Mouse (Mus musculus) hindbrain, embryonic 10.5 days (tissue): ENCODE measurements at regions not wholly inside any gene's neighbourhood (a gene's known extent, or its start where the extent isn't known, plus 50 kb on each side); places are given as distances from the start of the nearest gene placed in this dataset.
A peak's percentile ranks its signal among the peaks of the same experiment; 100 is the strongest.

ENCODE experiments used
- DNase-seq: peaks from one replicate; pipeline ENCODE4 v3.0.0-alpha.2; 2017; ENCODE audit warnings: low spot score
- H3K27ac ChIP-seq: fragments of 300-500 bp; sonication (generic); 2 replicates; pipeline ENCODE4 v1.5.1; 2016; ENCODE audit warnings: mild to moderate bottlenecking, moderate library complexity
- H3K27me3 ChIP-seq: fragments of 300-500 bp; sonication (generic); 2 replicates; pipeline ENCODE4 v1.6.1; 2016; ENCODE audit warnings: mild to moderate bottlenecking; ENCODE audit not compliant: poor library complexity, insufficient read depth, severe bottlenecking
- H3K36me3 ChIP-seq: fragments of 300-500 bp; sonication (generic); 2 replicates; pipeline ENCODE4 v1.6.1; 2016; ENCODE audit warnings: mild to moderate bottlenecking, moderate library complexity
- H3K4me1 ChIP-seq: fragments of 300-500 bp; sonication (generic); replicated peaks from 2 replicates; pipeline ENCODE4 v1.6.1; 2016; ENCODE audit warnings: mild to moderate bottlenecking
- H3K4me3 ChIP-seq: fragments of 300-500 bp; sonication (generic); 2 replicates; pipeline ENCODE4 v1.5.1; 2016; ENCODE audit warnings: mild to moderate bottlenecking, moderate library complexity
- H3K9me3 ChIP-seq: fragments of 300-500 bp; sonication (generic); 2 replicates; pipeline ENCODE4 v1.6.1; 2016; ENCODE audit warnings: mild to moderate bottlenecking, moderate library complexity
- WGBS: fragments of 180-500 bp; shearing (Covaris S2); methylation state at CpG from one replicate; pipeline ENCODE4 v1.1.7; 2016; 5-methylcytosine and 5-hydroxymethylcytosine counted together

GRCm38 (mm10) chr11:64833786-64834185 is 145.1 kb upstream of the Elac2 start:
- no peak for DNase-seq
- H3K9me3 ChIP-seq: no peaks in the 10 kb centered on the region
- no peaks in the 10 kb centered on the region for H3K36me3 ChIP-seq
- no peak overlapping the region for H3K27ac ChIP-seq
- no peaks in the 10 kb centered on the region for H3K27me3 ChIP-seq
- WGBS: 84% methylated on average over 3 of the region's 3 CpGs
- 0 out of 2 replicates have a peak, but pooled peaks cover 10% of the 10 kb centered on the region for H3K4me1 ChIP-seq
- H3K4me3 ChIP-seq: no peak overlapping the region

DNA sequence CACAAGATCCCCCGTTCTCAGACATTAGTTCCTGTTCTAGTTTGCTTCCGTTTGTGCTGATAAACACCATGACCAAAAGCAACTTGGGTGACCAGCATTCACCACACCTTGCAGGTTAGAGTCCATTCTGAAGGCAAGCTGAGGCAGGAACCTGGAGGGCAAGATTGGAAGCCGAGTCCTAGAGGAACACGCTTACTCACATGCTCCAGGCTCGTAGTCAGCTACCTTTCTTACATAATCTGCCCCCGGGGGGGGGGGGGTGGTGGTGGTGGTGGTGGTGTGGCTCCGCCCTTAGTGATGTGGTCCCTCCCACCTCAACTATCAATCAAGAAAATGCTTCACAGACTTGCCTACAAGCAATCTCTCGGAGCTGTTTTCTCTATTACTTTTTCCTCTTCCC is 142.1 kb upstream of the Elac2 start:
- H3K4me1 ChIP-seq: 0 out of 2 replicates have a peak, but pooled peaks cover 10% of the 10 kb centered on the region
- H3K27ac ChIP-seq: no peak overlapping the region
- no peaks in the 10 kb centered on the region for H3K9me3 ChIP-seq
- H3K4me3 ChIP-seq: no peak overlapping the region
- no peaks in the 10 kb centered on the region for H3K27me3 ChIP-seq
- DNase-seq: no peak
- WGBS: 83% methylated on average over 8 of the region's 8 CpGs
- no peaks in the 10 kb centered on the region for H3K36me3 ChIP-seq

GRCm38 (mm10) chr11:64841092-64841491 is 137.7 kb upstream of the Elac2 start:
- Histone ChIP-seq H3K27ac (no peak overlapping the region), H3K36me3 (no peaks in the 10 kb centered on the region), H3K4me3 (no peak overlapping the region), H3K9me3 (no peaks in the 10 kb centered on the region), H3K27me3 (no peaks in the 10 kb centered on the region), H3K4me1 (peaks cover 9% of the 10 kb centered on the region)
- WGBS: 91% methylated on average over 2 of the region's 2 CpGs
- no peak for DNase-seq

GRCm38 (mm10) chr11:64842775-64843530 is 135.9 kb upstream of the Elac2 start:
- Histone ChIP-seq H3K4me1 (peaks cover 9% of the 10 kb centered on the region), H3K9me3 (no peaks in the 10 kb centered on the region), H3K27ac (no peak overlapping the region), H3K36me3 (no peaks in the 10 kb centered on the region), H3K27me3 (no peaks in the 10 kb centered on the region), H3K4me3 (no peak overlapping the region)
- peak; percentile 6 for DNase-seq
- 66% methylated on average over 18 of the region's 18 CpGs for WGBS

- Histone ChIP-seq H3K4me1 (peaks cover 9% of the 10 kb centered on the region), H3K4me3 (no peak overlapping the region), H3K36me3 (no peaks in the 10 kb centered on the region), H3K27ac (no peak overlapping the region), H3K9me3 (no peaks in the 10 kb centered on the region), H3K27me3 (no peaks in the 10 kb centered on the region)
- whole genome bisulfite sequencing: 91% methylated on average over 7 of the region's 7 CpGs
- no peak for DNase-seq
Observed at GRCm38 (mm10) chr11:64846577-64847147, 132.2 kb upstream of the Elac2 start.

DNA sequence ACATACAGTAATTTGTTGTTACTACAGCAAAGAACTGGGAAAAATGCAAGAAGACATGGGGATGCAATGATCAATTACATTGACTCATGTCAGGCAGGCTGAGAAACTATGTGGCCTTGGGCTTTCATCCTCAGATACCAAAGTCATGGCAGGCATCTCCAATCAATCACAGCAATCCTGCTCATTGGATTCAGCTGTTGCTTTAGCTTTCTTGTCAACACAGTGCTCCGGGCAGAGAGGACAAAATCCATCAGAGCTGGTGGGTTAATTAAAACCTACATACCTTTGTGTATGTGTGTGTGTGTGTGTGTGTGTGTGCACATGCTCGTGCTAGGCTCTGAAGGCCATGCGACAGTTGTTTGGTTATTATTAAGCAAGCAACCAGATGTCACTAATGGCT is 119.2 kb upstream of the Elac2 start:
- H3K27ac ChIP-seq: no peak overlapping the region
- 82% methylated on average over 3 of the region's 3 CpGs for WGBS
- no peak overlapping the region for H3K4me3 ChIP-seq

DNA sequence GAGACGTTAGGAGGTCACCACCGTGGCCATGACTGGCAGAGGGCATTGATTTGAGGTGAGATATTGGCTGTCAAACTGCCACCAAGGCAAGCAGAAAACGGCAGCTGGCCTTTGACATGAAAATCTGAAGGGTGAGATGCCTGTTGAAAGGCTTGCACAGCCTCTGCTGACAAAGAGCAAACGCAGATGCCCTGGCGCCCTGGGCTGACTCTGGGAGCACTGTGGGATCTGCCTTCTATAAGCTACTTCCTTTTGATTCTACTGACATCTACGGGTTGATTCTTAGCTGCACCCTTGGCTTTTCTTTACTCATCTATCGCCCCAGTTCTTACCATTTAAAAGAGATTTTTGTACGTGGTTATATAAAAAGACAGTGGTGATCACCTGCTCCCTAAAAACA is 98.2 kb upstream of the Elac2 start:
- Histone ChIP-seq H3K4me3 (no peak overlapping the region), H3K4me1 (no peaks in the 10 kb centered on the region; the same call in 1 of the 2 replicates), H3K9me3 (no peaks in the 10 kb centered on the region), H3K27ac (no peak overlapping the region), H3K36me3 (no peaks in the 10 kb centered on the region), H3K27me3 (no peaks in the 10 kb centered on the region)
- DNase-seq: no peak
- WGBS: 48% methylated on average over 8 of the region's 8 CpGs

More for the DNA sequence above, 119.2 kb upstream of the Elac2 start:
- no peaks in the 10 kb centered on the region for H3K9me3 ChIP-seq
- H3K27me3 ChIP-seq: no peaks in the 10 kb centered on the region
- DNase-seq: no peak
- H3K36me3 ChIP-seq: no peaks in the 10 kb centered on the region
- no peaks in the 10 kb centered on the region for H3K4me1 ChIP-seq

DNA sequence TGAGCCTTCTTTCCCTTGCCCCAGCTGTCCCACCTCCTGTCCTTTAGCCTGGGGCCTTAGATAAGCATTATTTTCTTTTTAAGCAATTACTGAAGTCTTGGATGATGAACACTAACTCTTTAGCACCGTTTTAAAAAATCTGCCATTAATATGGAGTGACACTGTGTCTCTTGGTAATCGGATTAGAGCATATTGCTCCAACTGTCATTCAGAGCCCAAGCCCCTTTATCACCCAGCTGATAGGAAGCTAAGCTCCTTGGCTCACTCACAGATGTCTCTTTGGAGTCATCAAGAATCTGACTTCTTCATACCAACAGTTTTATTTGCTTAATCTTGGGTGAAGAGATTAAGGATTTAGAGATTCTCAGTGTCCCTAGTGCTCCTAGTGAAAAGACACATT is 94.3 kb upstream of the Elac2 start:
- Histone ChIP-seq H3K27me3 (no peaks in the 10 kb centered on the region), H3K9me3 (no peaks in the 10 kb centered on the region), H3K4me1 (no peaks in the 10 kb centered on the region; the same call in 1 of the 2 replicates), H3K36me3 (no peaks in the 10 kb centered on the region), H3K4me3 (no peak overlapping the region), H3K27ac (no peak overlapping the region)
- no peak for DNase-seq
- 77% methylated on average over 2 of the region's 2 CpGs for WGBS

DNA sequence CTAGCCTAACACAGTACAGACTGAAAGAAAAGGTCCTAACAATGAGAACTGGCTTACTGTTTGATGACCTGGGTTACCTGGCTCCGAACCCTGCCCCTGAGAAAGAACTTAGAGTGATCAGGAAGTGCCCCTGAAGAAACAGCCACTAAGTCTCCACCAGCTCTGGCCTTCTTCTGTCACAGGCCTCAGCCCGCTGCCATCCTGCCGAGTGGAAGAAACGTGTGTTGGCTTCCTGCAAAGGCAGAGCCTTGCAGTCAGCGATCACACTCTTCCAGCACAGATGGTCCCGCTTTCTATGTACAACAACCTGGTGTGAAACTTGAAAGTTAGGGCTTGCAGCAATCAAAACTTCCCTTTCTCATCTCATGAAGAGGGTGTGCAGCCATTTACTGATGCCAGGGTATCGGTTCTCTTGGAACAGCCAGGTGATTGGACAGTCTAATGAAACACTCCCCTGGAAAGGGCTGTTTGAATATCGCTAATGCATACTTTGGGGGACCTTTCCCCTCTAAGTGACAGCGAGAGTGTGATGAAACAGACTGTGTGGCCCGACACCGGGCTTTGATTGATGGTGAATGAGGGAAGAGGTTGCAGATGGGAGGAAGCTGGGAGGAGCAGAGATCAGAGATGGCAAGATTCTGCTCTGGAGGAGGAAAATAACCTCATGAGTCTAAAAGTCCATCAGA is 89.4 kb upstream of the Elac2 start:
- no peak overlapping the region for H3K27ac ChIP-seq
- WGBS: 80% methylated on average over 11 of the region's 11 CpGs
- no peak for DNase-seq

GRCm38 (mm10) chr11:64890776-64891175 is 88.1 kb upstream of the Elac2 start:
- no peak overlapping the region for H3K27ac ChIP-seq
- H3K4me3 ChIP-seq: no peak overlapping the region
- H3K36me3 ChIP-seq: no peaks in the 10 kb centered on the region
- H3K4me1 ChIP-seq: no peaks in the 10 kb centered on the region
- peak; percentile 34 for DNase-seq
- H3K27me3 ChIP-seq: no peaks in the 10 kb centered on the region
- no peaks in the 10 kb centered on the region for H3K9me3 ChIP-seq
- WGBS: 42% methylated on average over 3 of the region's 3 CpGs

More for the DNA sequence above, 89.4 kb upstream of the Elac2 start:
- Histone ChIP-seq H3K4me3 (no peak overlapping the region), H3K4me1 (no peaks in the 10 kb centered on the region), H3K9me3 (no peaks in the 10 kb centered on the region), H3K36me3 (no peaks in the 10 kb centered on the region), H3K27me3 (no peaks in the 10 kb centered on the region)

DNA sequence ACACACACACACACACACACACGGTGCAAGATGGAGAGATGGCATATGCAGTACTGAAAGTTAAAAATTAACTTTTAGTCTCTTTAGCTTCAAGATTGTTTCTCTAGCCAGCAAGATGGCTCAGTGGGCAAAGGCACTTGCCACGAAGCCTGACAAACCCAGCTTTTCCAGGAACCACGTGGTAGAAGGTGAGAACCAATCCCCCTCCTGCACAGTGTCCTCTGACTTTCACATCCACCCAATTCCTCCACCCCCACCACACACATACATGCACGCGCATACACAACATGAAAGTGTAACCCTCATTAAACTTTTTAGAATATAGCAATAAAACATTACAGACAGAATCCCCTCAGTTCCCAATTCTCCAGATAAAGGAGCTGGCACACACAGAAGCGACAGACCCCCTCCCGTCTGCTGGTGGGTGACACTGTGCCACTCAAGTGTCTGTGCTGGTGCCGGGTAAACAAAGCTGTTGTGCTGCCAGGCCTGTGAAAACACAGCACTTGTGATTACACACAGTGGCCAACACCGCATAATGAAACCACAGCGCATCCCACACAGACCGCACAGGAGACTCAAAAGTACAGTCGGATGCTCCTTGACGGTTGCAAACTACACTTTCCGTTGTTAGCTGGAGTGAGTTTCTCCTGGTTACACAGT is 82.9 kb upstream of the Elac2 start:
- H3K36me3 ChIP-seq: no peaks in the 10 kb centered on the region
- H3K4me3 ChIP-seq: no peak overlapping the region
- WGBS: 88% methylated on average over 14 of the region's 14 CpGs
- no peak overlapping the region for H3K27ac ChIP-seq
- H3K27me3 ChIP-seq: no peaks in the 10 kb centered on the region
- no peak for DNase-seq
- H3K4me1 ChIP-seq: 0 out of 2 replicates have a peak, but pooled peaks cover 3% of the 10 kb centered on the region
- no peaks in the 10 kb centered on the region for H3K9me3 ChIP-seq

DNA sequence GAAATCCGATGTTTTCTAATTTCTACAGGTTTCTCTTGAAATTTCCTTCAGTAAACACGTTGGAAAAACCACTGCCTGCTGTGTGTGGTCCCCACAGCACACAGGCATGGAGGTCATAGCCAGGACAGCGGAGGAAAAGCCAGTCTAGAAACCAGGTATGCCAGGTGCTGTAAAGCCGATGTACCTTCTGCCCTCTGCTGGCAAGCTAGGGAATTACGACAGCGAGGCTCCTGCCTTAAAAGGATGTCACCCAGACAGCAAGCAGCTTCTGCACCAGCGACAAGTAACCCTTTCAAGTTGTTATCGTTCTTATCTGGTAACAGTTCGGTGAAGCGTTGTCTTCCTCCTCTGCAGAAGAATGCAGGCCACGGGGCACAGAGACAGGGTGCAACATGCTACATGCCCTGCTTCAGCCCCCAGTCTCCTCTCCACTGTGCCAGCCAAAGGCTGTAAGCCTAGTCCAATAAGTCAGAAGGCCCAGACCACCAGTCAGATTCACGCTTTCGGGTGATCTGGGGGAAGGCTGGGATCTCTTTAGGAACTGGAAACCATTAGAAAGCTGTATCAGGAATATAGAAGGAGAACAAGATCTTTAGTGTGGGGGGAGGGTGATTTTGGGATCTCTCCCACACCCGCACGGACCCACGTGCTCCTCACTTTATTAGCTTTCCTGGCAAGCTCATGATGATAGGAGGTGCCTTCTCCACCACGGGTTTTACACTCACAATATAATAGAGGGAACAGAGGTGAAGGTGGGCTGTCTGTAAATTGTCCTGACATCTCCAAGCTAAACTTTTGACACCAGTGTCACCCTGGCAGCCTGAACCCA is 79.9 kb upstream of the Elac2 start:
- 38% methylated on average over 17 of the region's 17 CpGs for WGBS
- DNase-seq: peak; percentile 69
- Histone ChIP-seq H3K36me3 (no peaks in the 10 kb centered on the region), H3K4me3 (no peak overlapping the region), H3K27ac (no peak overlapping the region), H3K9me3 (no peaks in the 10 kb centered on the region), H3K4me1 (peaks cover 7% of the 10 kb centered on the region; the same call in 1 of the 2 replicates), H3K27me3 (peaks cover 2% of the 10 kb centered on the region; the same call in 1 of the 2 replicates)
